Mouse (Mus musculus): ENCODE measurements around the gene AC141477.1. TPM values are rescaled to one million over a fixed set of nuclear protein-coding genes. Genes with fewer than 3 reads are reported as not detected.

The AC141477.1 gene
- polyA plus RNA-seq, 1 experiment from 2014 or later = not detected

- WGBS = 76% methylated on average over 9 of the region's 9 CpGs
- Histone ChIP-seq H3K27ac (ENCODE audit: low read length) (no peak overlapping the region; the same call in 1 of the 2 replicates), H3K36me3 (ENCODE audit: control insufficient read depth, insufficient read depth, low read length) (peaks cover 27% of the 10 kb centered on the region), H3K4me1 (ENCODE audit: control insufficient read depth, insufficient read depth, low read length) (no peaks in the 10 kb centered on the region), H3K9ac (replicated peaks; ENCODE audit: low read depth, low read length) (no peak overlapping the region), H3K4me2 (replicated peaks; ENCODE audit: low read depth, low read length) (no peak overlapping the region), H3K27me3 (ENCODE audit: control insufficient read depth, insufficient read depth, low read length) (no peaks in the 10 kb centered on the region), H3K9me3 (ENCODE audit: control insufficient read depth, low read depth, low read length) (no peaks in the 10 kb centered on the region), H3K4me3 (ENCODE audit: low read depth, low read length) (no peak overlapping the region)
- no peak for ATAC-seq (ENCODE audit: insufficient number of reproducible peaks, insufficient read depth, low FRiP score, low read depth)
Measured at GRCm38 (mm10) chr10:76439107-76439890, 945 bp downstream of the AC141477.1 start.

GRCm38 (mm10) chr10:76433925-76434324, 6.3 kb downstream of the AC141477.1 start:
- 91% methylated on average over 11 of the region's 11 CpGs for WGBS
- no peak overlapping the region for H3K9ac ChIP-seq (replicated peaks; ENCODE audit: low read depth, low read length)

GRCm38 (mm10) chr10:76425674-76426073, 14.6 kb downstream of the AC141477.1 start:
- Histone ChIP-seq H3K36me3 (ENCODE audit: control insufficient read depth, insufficient read depth, low read length) (peaks cover 77% of the 10 kb centered on the region), H3K9ac (replicated peaks; ENCODE audit: low read depth, low read length) (no peak overlapping the region), H3K4me1 (ENCODE audit: control insufficient read depth, insufficient read depth, low read length) (no peaks in the 10 kb centered on the region), H3K27me3 (ENCODE audit: control insufficient read depth, insufficient read depth, low read length) (no peaks in the 10 kb centered on the region), H3K4me3 (ENCODE audit: low read depth, low read length) (no peak overlapping the region), H3K4me2 (replicated peaks; ENCODE audit: low read depth, low read length) (no peak overlapping the region), H3K27ac (ENCODE audit: low read length) (no peak overlapping the region), H3K9me3 (ENCODE audit: control insufficient read depth, low read depth, low read length) (no peaks in the 10 kb centered on the region)
- 95% methylated on average over 7 of the region's 7 CpGs for WGBS
- no peak for ATAC-seq (ENCODE audit: insufficient number of reproducible peaks, insufficient read depth, low FRiP score, low read depth)

More at GRCm38 (mm10) chr10:76433925-76434324, 6.3 kb downstream of the AC141477.1 start:
- no peak for ATAC-seq (ENCODE audit: insufficient number of reproducible peaks, insufficient read depth, low FRiP score, low read depth)
- peaks cover 77% of the 10 kb centered on the region for H3K36me3 ChIP-seq (ENCODE audit: control insufficient read depth, insufficient read depth, low read length)
- H3K9me3 ChIP-seq (ENCODE audit: control insufficient read depth, low read depth, low read length) = no peaks in the 10 kb centered on the region
- no peaks in the 10 kb centered on the region for H3K27me3 ChIP-seq (ENCODE audit: control insufficient read depth, insufficient read depth, low read length)
- H3K4me3 ChIP-seq (ENCODE audit: low read depth, low read length) = no peak overlapping the region
- no peaks in the 10 kb centered on the region for H3K4me1 ChIP-seq (ENCODE audit: control insufficient read depth, insufficient read depth, low read length)
- no peak overlapping the region for H3K4me2 ChIP-seq (replicated peaks; ENCODE audit: low read depth, low read length)
- no peak overlapping the region for H3K27ac ChIP-seq (ENCODE audit: low read length)

- Histone ChIP-seq H3K36me3 (ENCODE audit: control insufficient read depth, insufficient read depth, low read length) (peaks cover 62% of the 10 kb centered on the region), H3K9ac (replicated peaks; ENCODE audit: low read depth, low read length) (no peak overlapping the region), H3K4me1 (ENCODE audit: control insufficient read depth, insufficient read depth, low read length) (no peaks in the 10 kb centered on the region), H3K4me3 (ENCODE audit: low read depth, low read length) (no peak overlapping the region), H3K27ac (ENCODE audit: low read length) (no peak overlapping the region), H3K27me3 (ENCODE audit: control insufficient read depth, insufficient read depth, low read length) (no peaks in the 10 kb centered on the region), H3K4me2 (replicated peaks; ENCODE audit: low read depth, low read length) (no peak overlapping the region), H3K9me3 (ENCODE audit: control insufficient read depth, low read depth, low read length) (no peaks in the 10 kb centered on the region)
- 91% methylated on average over 12 of the region's 12 CpGs for WGBS
- no peak for ATAC-seq (ENCODE audit: insufficient number of reproducible peaks, insufficient read depth, low FRiP score, low read depth)
Measured at GRCm38 (mm10) chr10:76416811-76417210, 23.4 kb downstream of the AC141477.1 start.

GRCm38 (mm10) chr10:76408520-76408919, 31.7 kb downstream of the AC141477.1 start:
- Histone ChIP-seq H3K9ac (replicated peaks; ENCODE audit: low read depth, low read length) (no peak overlapping the region), H3K27me3 (ENCODE audit: control insufficient read depth, insufficient read depth, low read length) (no peaks in the 10 kb centered on the region), H3K4me1 (ENCODE audit: control insufficient read depth, insufficient read depth, low read length) (no peaks in the 10 kb centered on the region), H3K4me2 (replicated peaks; ENCODE audit: low read depth, low read length) (no peak overlapping the region), H3K9me3 (ENCODE audit: control insufficient read depth, low read depth, low read length) (no peaks in the 10 kb centered on the region), H3K27ac (ENCODE audit: low read length) (no peak overlapping the region), H3K36me3 (ENCODE audit: control insufficient read depth, insufficient read depth, low read length) (peaks cover 68% of the 10 kb centered on the region), H3K4me3 (ENCODE audit: low read depth, low read length) (no peak overlapping the region)
- WGBS = 94% methylated on average over 10 of the region's 10 CpGs
- ATAC-seq (ENCODE audit: insufficient number of reproducible peaks, insufficient read depth, low FRiP score, low read depth) = no peak

- H3K36me3 ChIP-seq (ENCODE audit: control insufficient read depth, insufficient read depth, low read length) = peaks cover 53% of the 10 kb centered on the region
- ATAC-seq (ENCODE audit: insufficient number of reproducible peaks, insufficient read depth, low FRiP score, low read depth) = no peak
- 93% methylated on average over 12 of the region's 12 CpGs for WGBS
- H3K4me2 ChIP-seq (replicated peaks; ENCODE audit: low read depth, low read length) = no peak overlapping the region
- no peaks in the 10 kb centered on the region for H3K9me3 ChIP-seq (ENCODE audit: control insufficient read depth, low read depth, low read length)
- H3K27me3 ChIP-seq (ENCODE audit: control insufficient read depth, insufficient read depth, low read length) = no peaks in the 10 kb centered on the region
- no peak overlapping the region for H3K4me3 ChIP-seq (ENCODE audit: low read depth, low read length)
- no peak overlapping the region for H3K27ac ChIP-seq (ENCODE audit: low read length)
- no peaks in the 10 kb centered on the region for H3K4me1 ChIP-seq (ENCODE audit: control insufficient read depth, insufficient read depth, low read length)
- no peak overlapping the region for H3K9ac ChIP-seq (replicated peaks; ENCODE audit: low read depth, low read length)
Measured at GRCm38 (mm10) chr10:76392596-76392995, 47.6 kb downstream of the AC141477.1 start.

- no peak for ATAC-seq (ENCODE audit: insufficient number of reproducible peaks, insufficient read depth, low FRiP score, low read depth)
- Histone ChIP-seq H3K4me3 (ENCODE audit: low read depth, low read length) (no peak overlapping the region), H3K9me3 (ENCODE audit: control insufficient read depth, low read depth, low read length) (no peaks in the 10 kb centered on the region), H3K9ac (replicated peaks; ENCODE audit: low read depth, low read length) (no peak overlapping the region), H3K4me2 (replicated peaks; ENCODE audit: low read depth, low read length) (no peak overlapping the region), H3K27me3 (ENCODE audit: control insufficient read depth, insufficient read depth, low read length) (no peaks in the 10 kb centered on the region), H3K4me1 (ENCODE audit: control insufficient read depth, insufficient read depth, low read length) (no peaks in the 10 kb centered on the region), H3K36me3 (ENCODE audit: control insufficient read depth, insufficient read depth, low read length) (peaks cover 55% of the 10 kb centered on the region), H3K27ac (ENCODE audit: low read length) (no peak overlapping the region)
- 81% methylated on average over 9 of the region's 9 CpGs for WGBS
Measured at GRCm38 (mm10) chr10:76391786-76392185, 48.5 kb downstream of the AC141477.1 start.

GRCm38 (mm10) chr10:76391166-76391565, 49.1 kb downstream of the AC141477.1 start:
- WGBS = 96% methylated on average over 9 of the region's 9 CpGs
- Histone ChIP-seq H3K4me1 (ENCODE audit: control insufficient read depth, insufficient read depth, low read length) (no peaks in the 10 kb centered on the region), H3K4me3 (ENCODE audit: low read depth, low read length) (no peak overlapping the region), H3K27me3 (ENCODE audit: control insufficient read depth, insufficient read depth, low read length) (no peaks in the 10 kb centered on the region), H3K4me2 (replicated peaks; ENCODE audit: low read depth, low read length) (no peak overlapping the region), H3K36me3 (ENCODE audit: control insufficient read depth, insufficient read depth, low read length) (peaks cover 58% of the 10 kb centered on the region), H3K27ac (ENCODE audit: low read length) (no peak overlapping the region), H3K9me3 (ENCODE audit: control insufficient read depth, low read depth, low read length) (no peaks in the 10 kb centered on the region), H3K9ac (replicated peaks; ENCODE audit: low read depth, low read length) (no peak overlapping the region)
- no peak for ATAC-seq (ENCODE audit: insufficient number of reproducible peaks, insufficient read depth, low FRiP score, low read depth)
